Mouse (Mus musculus) urinary bladder, adult 2 months (tissue): ENCODE measurements at regions not wholly inside any gene's neighbourhood (a gene's known extent, or its start where the extent isn't known, plus 50 kb on each side); places are given as distances from the start of the nearest gene placed in this dataset.

Experiments used
- DNase-seq: peaks from one replicate; pipeline ENCODE4 v3.0.0; 2022; ENCODE audit warnings: low spot score

- DNase-seq: no peak
Observed at GRCm38 (mm10) chr12:79967491-79968255, 145.1 kb downstream of the Zfp36l1 start.

GRCm38 (mm10) chr12:79966621-79967490, 146.0 kb downstream of the Zfp36l1 start:
- no peak for DNase-seq

- DNase-seq: no peak
Observed at GRCm38 (mm10) chr12:79966289-79966615, 146.6 kb downstream of the Zfp36l1 start.

- no peak for DNase-seq
Observed at GRCm38 (mm10) chr12:79965471-79966288, 147.1 kb downstream of the Zfp36l1 start.

GRCm38 (mm10) chr12:79963443-79964025, 149.3 kb downstream of the Zfp36l1 start:
- DNase-seq: no peak

- DNase-seq: no peak
Observed at GRCm38 (mm10) chr12:79962649-79963236, 150.1 kb downstream of the Zfp36l1 start.

GRCm38 (mm10) chr12:79961881-79962280, 150.9 kb downstream of the Zfp36l1 start:
- DNase-seq: no peak

GRCm38 (mm10) chr12:79961076-79961475, 151.7 kb downstream of the Zfp36l1 start:
- no peak for DNase-seq

- no peak for DNase-seq
Observed at GRCm38 (mm10) chr12:79960446-79960845, 152.4 kb downstream of the Zfp36l1 start.

GRCm38 (mm10) chr12:79959540-79960305, 153.1 kb downstream of the Zfp36l1 start:
- no peak for DNase-seq

- no peak for DNase-seq
Observed at GRCm38 (mm10) chr12:79957211-79957610, 155.6 kb downstream of the Zfp36l1 start.

GRCm38 (mm10) chr12:79956351-79956750, 156.5 kb downstream of the Zfp36l1 start:
- DNase-seq: no peak

GRCm38 (mm10) chr12:79955501-79955900, 157.3 kb downstream of the Zfp36l1 start:
- DNase-seq: no peak

- DNase-seq: no peak
Observed at GRCm38 (mm10) chr12:79950579-79951112, 162.2 kb downstream of the Zfp36l1 start.

GRCm38 (mm10) chr12:79949101-79949824, 163.6 kb downstream of the Zfp36l1 start:
- no peak for DNase-seq

- no peak for DNase-seq
Observed at GRCm38 (mm10) chr12:79947574-79947973, 165.2 kb downstream of the Zfp36l1 start.

GRCm38 (mm10) chr12:79946777-79947176, 166.0 kb downstream of the Zfp36l1 start:
- no peak for DNase-seq

GRCm38 (mm10) chr12:79945899-79946298, 166.9 kb downstream of the Zfp36l1 start:
- DNase-seq: no peak

- no peak for DNase-seq
Observed at GRCm38 (mm10) chr12:79944714-79945493, 167.9 kb downstream of the Zfp36l1 start.
